Comparison of ENCODE assay signal across 17 mouse cellular contexts in the genomic region with DNA sequence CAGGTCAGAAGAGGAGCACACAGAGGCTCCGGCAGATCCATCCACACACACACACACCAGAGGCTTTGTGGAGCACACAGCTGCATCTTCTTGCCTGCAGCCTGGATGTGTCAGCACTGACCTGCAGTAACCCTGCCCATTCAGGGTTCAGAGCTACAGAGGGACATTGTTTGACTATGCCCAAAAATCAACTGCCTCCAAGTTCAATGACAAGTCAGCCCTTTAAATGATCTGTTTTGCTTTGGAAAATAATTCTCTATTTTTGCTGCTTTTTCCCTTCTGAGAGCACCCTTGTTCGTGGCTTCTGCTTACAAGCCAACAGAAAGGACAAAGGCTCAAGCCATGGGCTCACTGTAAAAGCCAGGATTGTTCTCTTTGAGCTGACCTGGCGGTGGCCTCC.
DNase-seq lines count a peak whose midpoint lies in the region; ATAC-seq and TF ChIP-seq lines count a peak whose summit lies in the region.
"Had no signal": no experiment of that assay in that cellular context is flagged by ENCODE, and none has a peak within 500 bp of the region (broad histone marks: within the 10 kb centered on the region; RNA-seq: fewer than 3 reads in every experiment).

No protein-coding gene starts in this region.

- no peaks in the 10 kb centered on the region for H3K9me3 ChIP-seq in lung, embryonic 16.5 days (ENCODE audit: control insufficient read depth, low read length)
- H3K9me3 ChIP-seq: heart, embryonic 12.5 days; limb, embryonic 15.5 days; midbrain, embryonic 13.5 days had no signal

- no peak for ATAC-seq in cerebellum, adult (ENCODE audit: insufficient number of reproducible peaks, low FRiP score, low TSS enrichment)
- peak; percentile 70 for ATAC-seq in lung, embryonic 16.5 days (ENCODE audit: low read depth)
- ATAC-seq: midbrain, embryonic 13.5 days; Patski had no signal

- H3K27me3 ChIP-seq in lung, embryonic 16.5 days (ENCODE audit: control insufficient read depth, insufficient read depth, low read depth, low read length): no peaks in the 10 kb centered on the region
- H3K27me3 ChIP-seq: heart, embryonic 12.5 days; limb, embryonic 15.5 days; midbrain, embryonic 13.5 days; Patski had no signal

- WGBS in lung, embryonic 16.5 days: 51% methylated on average over 3 of the region's 3 CpGs

- no peak overlapping the region for H3K4me3 ChIP-seq in layer of hippocampus, adult 2 months
- H3K4me3 ChIP-seq in lung, embryonic 16.5 days (ENCODE audit: low read length): no peak overlapping the region
- H3K4me3 ChIP-seq: heart, embryonic 12.5 days; limb, embryonic 15.5 days; midbrain, embryonic 13.5 days; myocyte had no signal

- peak; percentile 44 for DNase-seq in cerebellum, adult 9-11 months
- DNase-seq in layer of hippocampus, adult 2 months (ENCODE audit: low spot score in 2 of 2): peak in 1 of 2 experiments; percentile 49
- no peak for DNase-seq in layer of hippocampus, postnatal 10 days (ENCODE audit: low spot score in 2 of 2)
- peak; percentile 8 for DNase-seq in adipocyte (ENCODE audit: low spot score)
- no peak for DNase-seq in urinary bladder, adult 18-20 months (ENCODE audit: low spot score in 2 of 2)
- no peak for DNase-seq in testis, postnatal 14 days (ENCODE audit: low spot score)
- DNase-seq: cerebellum, adult 8-10 months; heart, postnatal 4 days; right cerebral cortex, postnatal 25 days; thymus, adult 18-20 months had no signal

- no peak for TF ChIP-seq CTCF in layer of hippocampus, adult 2 months (conservative IDR thresholded peaks at IDR 0.05)

- peak overlapping the region; percentile 93 for H3K27ac ChIP-seq in layer of hippocampus, adult 2 months
- H3K27ac ChIP-seq in lung, embryonic 16.5 days (ENCODE audit: low read length): peak overlapping the region; percentile 1; the same call in 1 of the 2 replicates
- H3K27ac ChIP-seq: limb, embryonic 15.5 days; midbrain, embryonic 13.5 days had no signal

- no peaks in the 10 kb centered on the region for H3K36me3 ChIP-seq in lung, embryonic 16.5 days (ENCODE audit: control insufficient read depth, insufficient read depth, low read length)
- H3K36me3 ChIP-seq: heart, embryonic 12.5 days; limb, embryonic 15.5 days; midbrain, embryonic 13.5 days had no signal

- H3K9ac ChIP-seq in lung, embryonic 16.5 days (ENCODE audit: low read length): no peak overlapping the region
- H3K9ac ChIP-seq: heart, embryonic 12.5 days; limb, embryonic 15.5 days; midbrain, embryonic 13.5 days had no signal

- H3K4me2 ChIP-seq in lung, embryonic 16.5 days (ENCODE audit: low read depth, low read length): no peak overlapping the region
- H3K4me2 ChIP-seq: heart, embryonic 12.5 days; limb, embryonic 15.5 days; midbrain, embryonic 13.5 days had no signal

- H3K4me1 ChIP-seq in lung, embryonic 16.5 days (replicated peaks; ENCODE audit: control insufficient read depth, insufficient read depth, low read length): peaks cover 11% of the 10 kb centered on the region

Comparison
In these comparisons a context has a peak if more than half of its experiments do, and no peak if none do; other contexts are left out.
1. DNase-seq: peak in cerebellum, adult 9-11 months (single experiment) and adipocyte (single experiment); none in layer of hippocampus, postnatal 10 days (0 of 2), urinary bladder, adult 18-20 months (0 of 2) and testis, postnatal 14 days (single experiment).